Mouse (Mus musculus) c-Kit-positive CD71-positive TER-119-positive erythroid progenitor cells, embryonic 14.5 days (primary cell): ENCODE measurements around the gene Bbip1.

Source experiments
- DNase-seq: peaks from one replicate; pipeline ENCODE4 v3.0.0-alpha.2; 2013; ENCODE audit warnings: low spot score

Gene Bbip1

GRCm38 (mm10) chr19:53890781-53891251 is 53.6 kb downstream of the Bbip1 start:
- peak; percentile 72 for DNase-seq

GRCm38 (mm10) chr19:53890274-53890673 is 54.2 kb downstream of the Bbip1 start:
- no peak for DNase-seq

GRCm38 (mm10) chr19:53889555-53889954 is 54.9 kb downstream of the Bbip1 start:
- DNase-seq: no peak

- DNase-seq: peak; percentile 22
Measured at GRCm38 (mm10) chr19:53888331-53888730, 56.1 kb downstream of the Bbip1 start.

GRCm38 (mm10) chr19:53887822-53888221 is 56.6 kb downstream of the Bbip1 start:
- peak; percentile 43 for DNase-seq

- peak; percentile 47 for DNase-seq
Measured at GRCm38 (mm10) chr19:53886576-53887370, 57.7 kb downstream of the Bbip1 start.

GRCm38 (mm10) chr19:53885450-53885849 is 59.0 kb downstream of the Bbip1 start:
- no peak for DNase-seq

- DNase-seq: no peak
Measured at GRCm38 (mm10) chr19:53881786-53882185, 62.6 kb downstream of the Bbip1 start.

GRCm38 (mm10) chr19:53880460-53880859 is 64.0 kb downstream of the Bbip1 start:
- DNase-seq: no peak
